Mouse (Mus musculus) limb, embryonic 14.5 days (tissue): ENCODE data around the gene Stat1. TPM values are rescaled to one million over a fixed set of nuclear protein-coding genes. Genes with fewer than 3 reads are reported as not detected.

Experiments
- ATAC-seq: fragments of 200-750 bp; cut with Nextera tagmentation; 2 replicates; pipeline ENCODE4 v1.8.0; 2017; ENCODE audit warnings: low read depth, moderate number of reproducible peaks, moderate TSS enrichment; ENCODE audit not compliant: low FRiP score
- DNase-seq: peaks from one replicate; pipeline ENCODE4 v3.0.0-alpha.2; 2015; ENCODE audit warnings: low spot score
- H3K27ac ChIP-seq: fragments of 300-500 bp; sonication (generic); replicated peaks from 2 replicates; pipeline ENCODE4 v1.5.1; 2014; ENCODE audit warnings: low read depth, mild to moderate bottlenecking, low read length, moderate library complexity, mixed read lengths
- H3K27me3 ChIP-seq: fragments of 300-500 bp; sonication (generic); 2 replicates; pipeline ENCODE4 v1.6.1; 2014; ENCODE audit warnings: low read length, mixed read lengths; ENCODE audit not compliant: control insufficient read depth, insufficient read depth
- H3K36me3 ChIP-seq: fragments of 300-500 bp; sonication (generic); 2 replicates; pipeline ENCODE4 v1.6.1; 2014; ENCODE audit warnings: mild to moderate bottlenecking, low read length, moderate library complexity, mixed read lengths; ENCODE audit not compliant: control insufficient read depth, insufficient read depth
- H3K4me1 ChIP-seq: fragments of 300-500 bp; sonication (generic); 2 replicates; pipeline ENCODE4 v1.6.1; 2014; ENCODE audit warnings: antibody characterized with exemption, low read length, mixed read lengths; ENCODE audit not compliant: control insufficient read depth, insufficient read depth
- H3K4me2 ChIP-seq: fragments of 300-500 bp; sonication (generic); replicated peaks from 2 replicates; pipeline ENCODE4 v1.6.1; 2014; ENCODE audit warnings: low read depth, mild to moderate bottlenecking, low read length, moderate library complexity; ENCODE audit not compliant: severe bottlenecking
- H3K4me3 ChIP-seq: fragments of 300-500 bp; sonication (generic); replicated peaks from 2 replicates; pipeline ENCODE4 v1.5.1; 2014; ENCODE audit warnings: low read length
- H3K9ac ChIP-seq: fragments of 300-500 bp; sonication (generic); 2 replicates; pipeline ENCODE4 v1.6.1; 2014; ENCODE audit warnings: mild to moderate bottlenecking, low read depth, low read length, moderate library complexity; ENCODE audit not compliant: severe bottlenecking
- H3K9me3 ChIP-seq: fragments of 300-500 bp; sonication (generic); 2 replicates; pipeline ENCODE4 v1.6.1; 2016; ENCODE audit warnings: low read length; ENCODE audit not compliant: control insufficient read depth
- POLR2A ChIP-seq: fragments of 200-500 bp; IDR thresholded peaks from 2 replicates; pipeline ENCODE4 v1.8.0; 2012; ENCODE audit warnings: inconsistent platforms, mild to moderate bottlenecking, moderate library complexity, borderline replicate concordance; ENCODE audit not compliant: insufficient read depth, insufficient read length; ENCODE audit errors: extremely low read depth
- WGBS: fragments of 180-500 bp; shearing (Covaris S2); extraction: QIAGEN DNeasy Blood & Tissue Kit; methylation state at CpG from one replicate; pipeline ENCODE4 v1.1.7; 2014; 5-methylcytosine and 5-hydroxymethylcytosine counted together
- polyA plus RNA-seq, 2 experiments: library from polyadenylated mRNA; depleted of rRNA in 1 of 2; stranded (reverse) in 1 of 2; unstranded in 1 of 2; fragments of >200 nt; fragmentation: Nextera tagmentation in 1 of 2; extraction: Ambion mirVana in 1 of 2; gene quantifications; 2 replicates each; pipeline versions ENCODE4 v1.2.1 to v1.2.3; 2012 to 2014

Gene Stat1
- polyA plus RNA-seq, 2 experiments: 12.9 to 20.6 TPM

- Histone ChIP-seq H3K27ac (no peak overlapping the region), H3K9me3 (no peaks in the 10 kb centered on the region), H3K9ac (no peak overlapping the region), H3K4me2 (no peak overlapping the region), H3K36me3 (peaks cover 13% of the 10 kb centered on the region), H3K4me1 (no peaks in the 10 kb centered on the region), H3K27me3 (no peaks in the 10 kb centered on the region), H3K4me3 (no peak overlapping the region)
- ATAC-seq (no peak), DNase-seq (no peak)
- WGBS: 86% methylated on average over 9 of the region's 9 CpGs
- TF ChIP-seq POLR2A: no peak
These were observed 21.3 kb downstream of the Stat1 start for GRCm38 (mm10) chr1:52140534-52140933.

- no peaks in the 10 kb centered on the region for H3K4me1 ChIP-seq
- no peaks in the 10 kb centered on the region for H3K27me3 ChIP-seq
- H3K4me2 ChIP-seq: no peak overlapping the region
- ATAC-seq: no peak
- no peak overlapping the region for H3K4me3 ChIP-seq
- 71% methylated on average over 3 of the region's 3 CpGs for WGBS
- H3K27ac ChIP-seq: no peak overlapping the region
- no peak for TF ChIP-seq POLR2A
- no peak for DNase-seq
- no peaks in the 10 kb centered on the region for H3K9me3 ChIP-seq
- H3K36me3 ChIP-seq: peaks cover 13% of the 10 kb centered on the region
- H3K9ac ChIP-seq: no peak overlapping the region
These were observed 22.2 kb downstream of the Stat1 start for GRCm38 (mm10) chr1:52141482-52141881.

- WGBS: 62% methylated on average over 4 of the region's 4 CpGs
- H3K27ac ChIP-seq: no peak overlapping the region
- no peak for TF ChIP-seq POLR2A
- peaks cover 9% of the 10 kb centered on the region for H3K36me3 ChIP-seq
- no peaks in the 10 kb centered on the region for H3K9me3 ChIP-seq
- no peak for DNase-seq
- H3K4me3 ChIP-seq: no peak overlapping the region
- no peak overlapping the region for H3K9ac ChIP-seq
- no peak for ATAC-seq
- H3K4me1 ChIP-seq: no peaks in the 10 kb centered on the region
- H3K4me2 ChIP-seq: no peak overlapping the region
- H3K27me3 ChIP-seq: no peaks in the 10 kb centered on the region
These were observed 22.9 kb downstream of the Stat1 start for GRCm38 (mm10) chr1:52142117-52142516.

- Histone ChIP-seq H3K27me3 (no peaks in the 10 kb centered on the region), H3K9me3 (no peaks in the 10 kb centered on the region), H3K4me1 (peaks cover 2% of the 10 kb centered on the region; the same call in 1 of the 2 replicates), H3K9ac (no peak overlapping the region), H3K27ac (no peak overlapping the region), H3K36me3 (peaks cover 8% of the 10 kb centered on the region), H3K4me2 (no peak overlapping the region), H3K4me3 (no peak overlapping the region)
- 71% methylated on average over 4 of the region's 4 CpGs for WGBS
- ATAC-seq (no peak), DNase-seq (no peak)
- no peak for TF ChIP-seq POLR2A
These were observed 24.0 kb downstream of the Stat1 start for GRCm38 (mm10) chr1:52143191-52143590.

GRCm38 (mm10) chr1:52143596-52144156 is 24.4 kb downstream of the Stat1 start:
- DNase-seq: no peak
- Histone ChIP-seq H3K4me2 (no peak overlapping the region), H3K27me3 (no peaks in the 10 kb centered on the region), H3K9ac (no peak overlapping the region), H3K4me3 (no peak overlapping the region), H3K9me3 (no peaks in the 10 kb centered on the region), H3K4me1 (peaks cover 4% of the 10 kb centered on the region; the same call in 1 of the 2 replicates), H3K36me3 (peaks cover 6% of the 10 kb centered on the region), H3K27ac (no peak overlapping the region)
- 79% methylated on average over 7 of the region's 7 CpGs for WGBS
- TF ChIP-seq POLR2A: no peak
- no peak for ATAC-seq
